Mouse (Mus musculus) MEL (cell line): ENCODE measurements around the gene Chsy1. TPM values are rescaled to one million over a fixed set of nuclear protein-coding genes. Genes with fewer than 3 reads are reported as not detected.

Experiments used
- DNase-seq: peaks from one replicate; pipeline ENCODE4 v3.0.0; 2011; ENCODE audit warnings: low read depth, low spot score
- H3K27ac ChIP-seq: 2 replicates; pipeline ENCODE4 v1.5.1; 2012; ENCODE audit warnings: low read depth, mild to moderate bottlenecking, control low read depth, low read length, moderate library complexity; ENCODE audit not compliant: control insufficient read depth
- H3K27me3 ChIP-seq, 2 experiments: fragments of 150-350 bp in 1 of 2; sonication (generic) in 1 of 2; 2 replicates each; pipeline ENCODE4 v1.6.1; 2012; ENCODE audit warnings: low read length in 2 of 2, mild to moderate bottlenecking in 2 of 2, improper control_type of control experiment in 1 of 2, moderate library complexity in 1 of 2; ENCODE audit not compliant: insufficient read depth in 2 of 2, control insufficient read depth in 1 of 2
- H3K36me3 ChIP-seq, 2 experiments: 2 replicates each; pipeline ENCODE4 v1.6.1; 2012 to 2014; ENCODE audit warnings: low read length in 2 of 2, improper control_type of control experiment in 1 of 2, inconsistent platforms in 1 of 2, mild to moderate bottlenecking in 1 of 2; ENCODE audit not compliant: insufficient read depth in 2 of 2, control insufficient read depth in 1 of 2
- H3K4me1 ChIP-seq, 2 experiments: fragments of 150-350 bp in 1 of 2; sonication (generic) in 1 of 2; 2 replicates each; pipeline ENCODE4 v1.6.1; 2012; ENCODE audit warnings: low read length in 2 of 2, improper control_type of control experiment in 1 of 2, mild to moderate bottlenecking in 1 of 2; ENCODE audit not compliant: insufficient read depth in 2 of 2, control insufficient read depth in 1 of 2
- H3K4me3 ChIP-seq, 2 experiments: fragments of 150-350 bp in 1 of 2; sonication (generic) in 1 of 2; 2 replicates each; pipeline ENCODE4 v1.5.1; 2012; ENCODE audit warnings: low read depth in 2 of 2, low read length in 2 of 2, mild to moderate bottlenecking in 2 of 2, moderate library complexity in 2 of 2, control low read depth in 1 of 2, improper control_type of control experiment in 1 of 2; ENCODE audit not compliant: control insufficient read depth in 1 of 2, insufficient read depth in 1 of 2
- H3K79me2 ChIP-seq: 2 replicates; pipeline ENCODE4 v1.6.1; 2012; ENCODE audit warnings: mild to moderate bottlenecking, low read length, moderate library complexity; ENCODE audit not compliant: control insufficient read depth, poor library complexity, insufficient read depth
- H3K9ac ChIP-seq: 2 replicates; pipeline ENCODE4 v1.6.1; 2012; ENCODE audit warnings: low read depth, mild to moderate bottlenecking, control low read depth, low read length, moderate library complexity; ENCODE audit not compliant: control insufficient read depth, poor library complexity, severe bottlenecking
- H3K9me3 ChIP-seq: fragments of 150-350 bp; sonication (generic); replicated peaks from 2 replicates; pipeline ENCODE4 v1.6.1; 2012; ENCODE audit warnings: mild to moderate bottlenecking, low read length, improper control_type of control experiment, moderate library complexity; ENCODE audit not compliant: insufficient read depth
- CHD1 ChIP-seq: IDR thresholded peaks from 2 replicates; pipeline ENCODE4 v1.6.1; 2012; ENCODE audit warnings: low read depth, mild to moderate bottlenecking, inconsistent platforms, low read length, improper control_type of control experiment
- CHD2 ChIP-seq: IDR thresholded peaks from 2 replicates; pipeline ENCODE4 v1.6.1; 2011; ENCODE audit warnings: low read length, improper control_type of control experiment
- CTCF ChIP-seq, 3 experiments: IDR thresholded peaks in 2 of 3; conservative IDR thresholded peaks in 1 of 3; 2 replicates each; pipeline ENCODE4 v1.5.1; 2011 to 2012; ENCODE audit warnings: low read length in 3 of 3, low read depth in 2 of 3, mild to moderate bottlenecking in 2 of 3, improper control_type of control experiment in 1 of 3, inconsistent platforms in 1 of 3, mixed read lengths in 1 of 3, moderate library complexity in 1 of 3; ENCODE audit not compliant: control insufficient read depth in 1 of 3, insufficient read depth in 1 of 3, poor library complexity in 1 of 3, severe bottlenecking in 1 of 3
- ELF1 ChIP-seq: IDR thresholded peaks from 2 replicates; pipeline ENCODE4 v1.6.1; 2014; ENCODE audit warnings: low read depth, mild to moderate bottlenecking, inconsistent platforms, low read length, improper control_type of control experiment, moderate library complexity
- EP300 ChIP-seq, 2 experiments: IDR thresholded peaks; 2 replicates each; pipeline ENCODE4 v1.6.1; 2011; ENCODE audit warnings: improper control_type of control experiment in 2 of 2, low read length in 2 of 2, low read depth in 1 of 2, mild to moderate bottlenecking in 1 of 2
- GATA1 ChIP-seq: IDR thresholded peaks from 2 replicates; pipeline ENCODE4 v1.6.1; 2011; ENCODE audit warnings: low read depth, low read length, improper control_type of control experiment
- HCFC1 ChIP-seq: IDR thresholded peaks from 2 replicates; pipeline ENCODE4 v1.6.1; 2012; ENCODE audit warnings: low read depth, mild to moderate bottlenecking, inconsistent platforms, low read length, improper control_type of control experiment, moderate library complexity
- MYC ChIP-seq: IDR thresholded peaks from 2 replicates; pipeline ENCODE4 v1.6.1; 2011; ENCODE audit warnings: low read depth, mild to moderate bottlenecking, low read length, improper control_type of control experiment, moderate library complexity
- NRF1 ChIP-seq: IDR thresholded peaks from 2 replicates; pipeline ENCODE4 v1.6.1; 2014; ENCODE audit warnings: low read depth, mild to moderate bottlenecking, inconsistent platforms, low read length, improper control_type of control experiment, moderate library complexity; ENCODE audit not compliant: poor library complexity, insufficient read depth, severe bottlenecking
- UBTF ChIP-seq: IDR thresholded peaks from 2 replicates; pipeline ENCODE4 v1.6.1; 2012; ENCODE audit warnings: low read depth, mild to moderate bottlenecking, inconsistent platforms, low read length, improper control_type of control experiment, moderate library complexity, borderline replicate concordance; ENCODE audit not compliant: insufficient read depth
- USF2 ChIP-seq, 2 experiments: IDR thresholded peaks; 2 replicates each; pipeline ENCODE4 v1.6.1; 2011 to 2012; ENCODE audit warnings: improper control_type of control experiment in 2 of 2, low read length in 2 of 2, borderline replicate concordance in 1 of 2, inconsistent platforms in 1 of 2, low read depth in 1 of 2, mild to moderate bottlenecking in 1 of 2; ENCODE audit not compliant: insufficient read depth in 1 of 2
- ZKSCAN1 ChIP-seq: IDR thresholded peaks from 2 replicates; pipeline ENCODE4 v1.6.1; 2012; ENCODE audit warnings: low read depth, mild to moderate bottlenecking, inconsistent platforms, low read length, improper control_type of control experiment, moderate library complexity
- ZNF384 ChIP-seq: IDR thresholded peaks from 2 replicates; pipeline ENCODE4 v1.6.1; 2012; ENCODE audit warnings: low read depth, mild to moderate bottlenecking, inconsistent platforms, low read length, improper control_type of control experiment
- polyA plus RNA-seq, 2 experiments: library from polyadenylated mRNA; stranded (reverse) in 1 of 2; unstranded in 1 of 2; fragments of >175 nt in 1 of 2; fragments of >200 nt in 1 of 2; gene quantifications; 2 replicates each; pipeline versions ENCODE4 v1.2.1 to v1.2.4; 2012; ENCODE audit warnings: low replicate concordance in 2 of 2, low read depth in 1 of 2; ENCODE audit not compliant: insufficient read length in 2 of 2, insufficient read depth in 1 of 2, missing spikeins in 1 of 2
- total RNA-seq: library from RNA; depleted of rRNA; stranded (reverse); fragments of 300-350 nt; gene quantifications from 2 replicates; pipeline ENCODE4 v1.2.3, GENCODE M21; 2012

Chsy1 gene
- total and polyA plus RNA-seq, 3 experiments, result 8.5 to 10.3 TPM; not detected in 1

- no peak overlapping the region for H3K27ac ChIP-seq
- TF ChIP-seq USF2 (IDR thresholded peaks at IDR 0.05; ENCODE audit: borderline replicate concordance in 1 of 2, insufficient read depth in 1 of 2, low read depth in 1 of 2, low read length in 2 of 2) (no peak), HCFC1 (no peak), ELF1 (no peak), EP300 (IDR thresholded peaks at IDR 0.05; ENCODE audit: low read depth in 1 of 2, low read length in 2 of 2) (peak in 1 of 2 experiments; percentile 21; a peak in 1 of 4 replicates), CHD2 (no peak), ZNF384 (no peak), MYC (no peak)
- H3K9ac ChIP-seq, result no peak overlapping the region
- no peaks in the 10 kb centered on the region for H3K9me3 ChIP-seq
- H3K4me1 ChIP-seq, result peaks cover 25 to 53% of the 10 kb centered on the region in 2 experiments
- H3K79me2 ChIP-seq, result peaks cover 17% of the 10 kb centered on the region
- peak; percentile 61 for DNase-seq
- peaks cover 0 to 53% of the 10 kb centered on the region in 2 experiments; a peak in 2 of 4 replicates for H3K36me3 ChIP-seq
- H3K4me3 ChIP-seq, result no peak overlapping the region
- no peaks in the 10 kb centered on the region for H3K27me3 ChIP-seq
Measured at GRCm38 (mm10) chr7:66118046-66118445, 8.7 kb downstream of the Chsy1 start.

DNA sequence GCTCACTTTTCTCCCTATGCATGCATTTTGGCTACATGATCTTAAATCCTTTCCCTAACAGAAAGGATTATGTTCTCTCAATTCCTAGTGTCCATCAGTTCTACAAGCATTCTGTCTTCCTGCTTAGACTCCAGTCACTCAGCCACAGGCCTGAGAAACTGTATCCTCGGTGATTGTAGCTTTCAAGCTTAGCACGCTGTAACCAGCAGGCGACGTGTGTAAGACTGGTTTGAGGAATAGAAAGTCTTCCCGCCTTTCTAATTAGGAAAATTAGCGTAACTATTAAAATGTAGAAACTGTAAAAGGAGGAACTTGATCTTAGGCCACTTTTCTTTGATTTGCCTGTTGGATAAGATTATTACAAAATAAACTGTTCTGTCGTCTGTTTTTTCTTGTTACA lies 9.5 kb downstream of the Chsy1 start:
- H3K36me3 ChIP-seq, result peaks cover 0 to 46% of the 10 kb centered on the region in 2 experiments; a peak in 2 of 4 replicates
- DNase-seq, result no peak
- TF ChIP-seq GATA1 (peak; percentile 22; the same call in 1 of the 2 replicates), ZKSCAN1 (no peak), ZNF384 (no peak), EP300 (IDR thresholded peaks at IDR 0.05; ENCODE audit: low read depth in 1 of 2, low read length in 2 of 2) (peak in 1 of 2 experiments; percentile 18; a peak in 1 of 4 replicates), ELF1 (no peak), NRF1 (no peak), CHD1 (no peak), UBTF (no peak), CTCF (IDR thresholded peaks at IDR 0.05 in 2 of 3, conservative IDR thresholded peaks at IDR 0.05 in 1 of 3; ENCODE audit: control insufficient read depth in 1 of 3, insufficient read depth in 1 of 3, low read depth in 2 of 3, low read length in 3 of 3, poor library complexity in 1 of 3, severe bottlenecking in 1 of 3) (no peak)
- H3K27me3 ChIP-seq, result no peaks in the 10 kb centered on the region
- H3K4me1 ChIP-seq, result peaks cover 22 to 45% of the 10 kb centered on the region in 2 experiments
- peaks cover 22% of the 10 kb centered on the region for H3K79me2 ChIP-seq
- no peak overlapping the region for H3K27ac ChIP-seq
- no peak overlapping the region for H3K9ac ChIP-seq
- H3K4me3 ChIP-seq, result no peak overlapping the region
- H3K9me3 ChIP-seq, result no peaks in the 10 kb centered on the region
